Mouse (Mus musculus) forebrain, embryonic 16.5 days (tissue): Measurements from ENCODE around the gene Ggta1. TPM values are rescaled to one million over a fixed set of nuclear protein-coding genes. Genes with fewer than 3 reads are reported as not detected.

Experiments used
- ATAC-seq: fragments of 200-750 bp; cut with Nextera tagmentation; 2 replicates; pipeline ENCODE4 v1.8.0; 2017; ENCODE audit warnings: mild to moderate bottlenecking, moderate library complexity
- H3K27ac ChIP-seq: fragments of 300-500 bp; sonication (generic); 2 replicates; pipeline ENCODE4 v1.5.1; 2014; ENCODE audit warnings: low read length, control low read depth
- H3K27me3 ChIP-seq: fragments of 300-500 bp; sonication (generic); replicated peaks from 2 replicates; pipeline ENCODE4 v1.6.1; 2014; ENCODE audit warnings: low read length; ENCODE audit not compliant: control insufficient read depth, insufficient read depth
- H3K36me3 ChIP-seq: fragments of 300-500 bp; sonication (generic); 2 replicates; pipeline ENCODE4 v1.6.1; 2014; ENCODE audit not compliant: control insufficient read depth, insufficient read depth
- H3K4me1 ChIP-seq: fragments of 300-500 bp; sonication (generic); replicated peaks from 2 replicates; pipeline ENCODE4 v1.6.1; 2014; ENCODE audit warnings: low read length; ENCODE audit not compliant: control insufficient read depth, insufficient read depth
- H3K4me2 ChIP-seq: fragments of 300-500 bp; sonication (generic); 2 replicates; pipeline ENCODE4 v1.6.1; 2014; ENCODE audit warnings: mild to moderate bottlenecking, low read length, control low read depth
- H3K4me3 ChIP-seq: fragments of 300-500 bp; sonication (generic); replicated peaks from 2 replicates; pipeline ENCODE4 v1.5.1; 2014; ENCODE audit warnings: mild to moderate bottlenecking, low read length, control low read depth
- H3K9ac ChIP-seq: fragments of 300-500 bp; sonication (generic); replicated peaks from 2 replicates; pipeline ENCODE4 v1.6.1; 2014; ENCODE audit warnings: low read depth, low read length, control low read depth
- H3K9me3 ChIP-seq: fragments of 300-500 bp; sonication (generic); 2 replicates; pipeline ENCODE4 v1.6.1; 2016; ENCODE audit warnings: low read length; ENCODE audit not compliant: control insufficient read depth
- WGBS: fragments of 180-500 bp; shearing (Covaris S2); extraction: QIAGEN DNeasy Blood & Tissue Kit; methylation state at CpG from one replicate; pipeline ENCODE4 v1.1.7; 2014; 5-methylcytosine and 5-hydroxymethylcytosine counted together
- polyA plus RNA-seq: library from polyadenylated mRNA; unstranded; fragments of >200 nt; fragmentation: Nextera tagmentation; extraction: Ambion mirVana; gene quantifications from 2 replicates; pipeline ENCODE4 v1.2.1, GENCODE M21; 2015

The Ggta1 gene
- polyA plus RNA-seq, 1 experiment from 2014 or later = 4.1 TPM

- Histone ChIP-seq H3K36me3 (no peaks in the 10 kb centered on the region), H3K4me1 (peaks cover 19% of the 10 kb centered on the region), H3K4me3 (no peak overlapping the region), H3K9ac (no peak overlapping the region), H3K4me2 (no peak overlapping the region), H3K9me3 (no peaks in the 10 kb centered on the region), H3K27me3 (0 out of 2 replicates have a peak, but pooled peaks cover 5% of the 10 kb centered on the region), H3K27ac (no peak overlapping the region)
- no peak for ATAC-seq
These were observed 2.6 kb upstream of the Ggta1 start for GRCm38 (mm10) chr2:35465677-35466076.

GRCm38 (mm10) chr2:35464548-35464947 lies 1.5 kb upstream of the Ggta1 start:
- Histone ChIP-seq H3K4me2 (no peak overlapping the region), H3K4me3 (no peak overlapping the region), H3K9ac (no peak overlapping the region), H3K27ac (no peak overlapping the region), H3K4me1 (peaks cover 19% of the 10 kb centered on the region), H3K36me3 (no peaks in the 10 kb centered on the region), H3K27me3 (0 out of 2 replicates have a peak, but pooled peaks cover 6% of the 10 kb centered on the region), H3K9me3 (no peaks in the 10 kb centered on the region)
- ATAC-seq = no peak
- WGBS = 10% methylated on average over 3 of the region's 3 CpGs

- no peaks in the 10 kb centered on the region for H3K9me3 ChIP-seq
- no peak for ATAC-seq
- H3K4me2 ChIP-seq = no peak overlapping the region
- no peak overlapping the region for H3K9ac ChIP-seq
- H3K4me1 ChIP-seq = peaks cover 19% of the 10 kb centered on the region
- WGBS = 59% methylated on average over 7 of the region's 7 CpGs
- H3K36me3 ChIP-seq = no peaks in the 10 kb centered on the region
- 0 out of 2 replicates have a peak, but pooled peaks cover 6% of the 10 kb centered on the region for H3K27me3 ChIP-seq
- H3K27ac ChIP-seq = no peak overlapping the region
- no peak overlapping the region for H3K4me3 ChIP-seq
These were observed 1.1 kb upstream of the Ggta1 start for GRCm38 (mm10) chr2:35464089-35464534.

GRCm38 (mm10) chr2:35463372-35464088 lies 499 bp upstream of the Ggta1 start:
- no peak for ATAC-seq
- Histone ChIP-seq H3K9ac (no peak overlapping the region), H3K9me3 (no peaks in the 10 kb centered on the region), H3K27me3 (0 out of 2 replicates have a peak, but pooled peaks cover 6% of the 10 kb centered on the region), H3K4me2 (no peak overlapping the region), H3K4me1 (peaks cover 19% of the 10 kb centered on the region), H3K4me3 (no peak overlapping the region), H3K27ac (no peak overlapping the region), H3K36me3 (no peaks in the 10 kb centered on the region)
- WGBS = 18% methylated on average over 19 of the region's 19 CpGs

- WGBS = under 1% methylated on average over 30 of the region's 52 CpGs
- Histone ChIP-seq H3K4me3 (peak overlapping the region; percentile 55), H3K36me3 (no peaks in the 10 kb centered on the region), H3K9ac (peak overlapping the region; percentile 66), H3K4me2 (peak overlapping the region; percentile 91), H3K27me3 (0 out of 2 replicates have a peak, but pooled peaks cover 6% of the 10 kb centered on the region), H3K4me1 (peaks cover 19% of the 10 kb centered on the region), H3K9me3 (no peaks in the 10 kb centered on the region), H3K27ac (no peak overlapping the region)
- peak; percentile 72 for ATAC-seq
These were observed 852 bp downstream of the Ggta1 start for GRCm38 (mm10) chr2:35461971-35462787.

GRCm38 (mm10) chr2:35461131-35461947 lies 1.7 kb downstream of the Ggta1 start:
- Histone ChIP-seq H3K36me3 (no peaks in the 10 kb centered on the region), H3K4me1 (peaks cover 19% of the 10 kb centered on the region), H3K4me3 (peak overlapping the region; percentile 55), H3K27ac (no peak overlapping the region), H3K9ac (peak overlapping the region; percentile 23; the same call in 1 of the 2 replicates), H3K9me3 (no peaks in the 10 kb centered on the region), H3K4me2 (peak overlapping the region; percentile 91), H3K27me3 (0 out of 2 replicates have a peak, but pooled peaks cover 6% of the 10 kb centered on the region)
- 5% methylated on average over 20 of the region's 20 CpGs for WGBS
- ATAC-seq = 0 out of 2 replicates have a peak, but pooled peaks have one; percentile 16

- Histone ChIP-seq H3K4me3 (no peak overlapping the region; the same call in none of the 2 replicates), H3K27ac (no peak overlapping the region), H3K9ac (no peak overlapping the region), H3K4me1 (peaks cover 19% of the 10 kb centered on the region), H3K36me3 (no peaks in the 10 kb centered on the region), H3K4me2 (no peak overlapping the region), H3K27me3 (0 out of 2 replicates have a peak, but pooled peaks cover 6% of the 10 kb centered on the region), H3K9me3 (no peaks in the 10 kb centered on the region)
- no peak for ATAC-seq
- 25% methylated on average over 6 of the region's 6 CpGs for WGBS
These were observed 2.6 kb downstream of the Ggta1 start for GRCm38 (mm10) chr2:35460378-35460880.

GRCm38 (mm10) chr2:35459316-35459715 lies 3.7 kb downstream of the Ggta1 start:
- Histone ChIP-seq H3K27ac (no peak overlapping the region), H3K4me1 (peaks cover 19% of the 10 kb centered on the region), H3K9me3 (no peaks in the 10 kb centered on the region), H3K36me3 (no peaks in the 10 kb centered on the region), H3K4me3 (no peak overlapping the region), H3K9ac (no peak overlapping the region), H3K4me2 (no peak overlapping the region), H3K27me3 (0 out of 2 replicates have a peak, but pooled peaks cover 6% of the 10 kb centered on the region)
- ATAC-seq = no peak
